Mouse (Mus musculus): ENCODE data around the gene Prdm2.
A peak's percentile ranks its signal among the peaks of the same experiment; 100 is the strongest.

Gene Prdm2

GRCm38 (mm10) chr4:143212341-143213174 lies at the start of gene Prdm2:
Gene Prdm2 (minus strand): TSS chr4:143212995.
- DNase-seq (ENCODE audit: low spot score): peak; percentile 81

DNA sequence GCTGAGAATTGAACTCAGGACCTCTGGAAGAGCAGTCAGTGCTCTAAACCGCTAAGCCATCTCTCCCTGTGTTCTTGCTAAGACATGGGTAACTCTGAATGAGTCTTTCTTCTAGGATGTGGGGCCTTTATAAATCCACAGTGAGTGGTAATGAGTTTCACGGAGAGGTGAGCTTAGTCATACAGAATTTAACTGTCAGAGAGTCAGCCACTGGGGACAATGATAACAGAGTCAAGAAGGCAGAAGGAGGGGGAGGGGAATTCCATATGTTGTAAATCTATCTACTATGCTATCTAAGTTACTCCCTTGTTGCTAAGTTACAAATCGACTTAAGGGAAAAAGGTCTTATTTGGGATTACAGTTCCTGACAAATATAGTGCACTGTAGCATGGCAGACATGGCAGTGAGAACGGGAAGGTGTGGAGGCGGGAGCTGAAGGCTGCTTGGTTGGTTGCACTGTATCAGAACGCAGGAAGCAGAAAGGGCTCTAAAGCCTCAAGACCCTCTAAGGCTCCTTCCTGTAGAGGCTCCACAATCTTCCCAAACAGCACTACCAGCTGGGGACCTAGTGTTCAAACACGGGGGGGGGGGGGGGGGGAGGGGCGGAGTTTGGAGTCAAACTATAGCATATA lies 47.0 kb upstream of the Prdm2 start:
- no peak for DNase-seq (ENCODE audit: low spot score)

GRCm38 (mm10) chr4:143258517-143258916 lies 45.7 kb upstream of the Prdm2 start:
- DNase-seq (ENCODE audit: low spot score): peak; percentile 72

DNA sequence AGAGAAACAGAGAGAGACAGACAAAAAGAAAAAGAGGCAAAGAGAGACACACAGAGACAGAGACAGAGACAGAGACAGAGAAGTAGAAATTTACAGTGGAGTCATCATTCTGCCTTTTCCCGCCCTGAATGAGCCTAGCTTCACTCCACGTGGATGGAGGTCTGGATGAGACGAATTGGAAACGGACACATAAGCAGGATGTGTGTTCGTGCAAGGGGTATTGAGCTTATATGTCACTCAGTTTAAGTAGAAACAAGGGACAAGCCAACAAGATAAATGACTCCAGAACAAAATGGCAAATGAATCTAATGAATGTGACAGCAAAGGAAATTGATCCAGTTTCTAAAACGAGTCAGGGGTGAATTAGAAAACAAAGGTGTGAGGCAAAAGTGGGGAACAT lies 45.2 kb upstream of the Prdm2 start:
- DNase-seq (ENCODE audit: low spot score): no peak

DNA sequence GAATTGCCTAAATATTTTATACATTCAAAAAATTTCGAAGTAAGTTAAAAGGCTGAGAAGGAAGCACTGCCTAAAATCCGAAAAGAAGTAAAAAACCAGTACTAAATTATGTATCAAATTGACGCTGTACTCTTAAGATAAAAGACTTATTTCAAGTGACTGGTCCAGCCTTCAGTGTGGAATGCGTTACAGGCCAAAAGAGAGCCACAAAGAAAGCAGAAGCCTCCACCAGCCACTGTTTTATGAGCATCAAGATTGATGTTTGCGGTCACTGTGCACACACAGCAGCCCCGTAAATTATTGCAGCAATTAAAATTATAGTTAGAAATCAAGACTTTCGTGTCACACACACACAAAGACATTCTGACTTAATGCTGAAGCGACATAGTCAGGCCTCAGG lies 42.7 kb upstream of the Prdm2 start:
- no peak for DNase-seq (ENCODE audit: low spot score)

GRCm38 (mm10) chr4:143253356-143253755 lies 40.6 kb upstream of the Prdm2 start:
- DNase-seq (ENCODE audit: low spot score): no peak

GRCm38 (mm10) chr4:143248050-143248449 lies 35.3 kb upstream of the Prdm2 start:
- DNase-seq (ENCODE audit: low spot score): no peak

DNA sequence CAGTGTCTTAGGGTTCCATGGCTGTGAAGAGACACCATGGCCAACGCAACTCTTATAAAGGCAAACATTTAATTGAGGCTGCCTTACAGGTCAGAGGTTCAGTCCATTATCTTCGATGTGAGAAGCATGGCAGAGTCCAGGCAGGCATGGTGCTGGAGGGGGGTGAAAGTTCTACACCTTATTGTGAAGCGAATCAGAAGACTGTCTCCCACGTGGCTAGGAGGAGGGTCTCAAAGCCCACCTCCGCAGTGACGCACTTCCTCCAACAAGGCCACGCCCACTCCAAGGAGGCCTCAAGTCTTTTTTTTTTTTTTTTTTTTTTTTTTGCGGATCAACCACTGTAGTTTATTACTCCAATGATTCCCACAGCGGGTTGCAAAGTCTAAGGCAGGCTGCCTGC lies 28.5 kb upstream of the Prdm2 start:
- no peak for DNase-seq (ENCODE audit: low spot score)

DNA sequence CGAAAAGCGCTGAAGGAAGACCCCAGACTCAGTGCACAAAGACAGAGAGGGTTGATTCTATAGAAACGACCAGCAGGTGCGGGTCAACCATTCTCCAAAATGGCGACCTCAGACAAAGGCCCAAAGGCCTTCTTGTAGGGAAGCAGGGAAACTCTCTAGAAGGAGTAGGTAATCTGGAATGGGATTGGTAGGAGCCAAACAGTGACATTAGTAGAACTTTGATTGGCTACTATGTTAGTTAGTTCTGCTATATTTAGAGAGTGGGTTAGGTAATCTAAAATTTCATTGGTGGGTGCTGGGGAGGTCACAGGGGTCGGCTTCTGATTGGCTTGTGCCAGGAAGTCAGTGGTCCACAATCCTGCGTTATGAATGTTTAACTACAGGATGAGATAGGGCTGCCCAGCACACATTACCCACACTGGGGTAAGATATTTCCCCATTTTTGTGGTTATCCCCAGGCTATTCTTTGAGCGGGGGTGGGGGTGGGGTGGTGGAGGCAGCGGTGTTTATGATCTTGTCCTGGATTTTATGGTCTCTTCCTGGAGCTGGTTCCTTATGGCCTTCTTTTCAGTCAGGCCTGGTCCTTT lies 26.9 kb upstream of the Prdm2 start:
- no peak for DNase-seq (ENCODE audit: low spot score)

- DNase-seq (ENCODE audit: low spot score): no peak
Observed at GRCm38 (mm10) chr4:143239117-143239516, 26.3 kb upstream of the Prdm2 start.

GRCm38 (mm10) chr4:143238241-143239031 lies 25.6 kb upstream of the Prdm2 start:
- DNase-seq (ENCODE audit: low spot score): peak; percentile 62

DNA sequence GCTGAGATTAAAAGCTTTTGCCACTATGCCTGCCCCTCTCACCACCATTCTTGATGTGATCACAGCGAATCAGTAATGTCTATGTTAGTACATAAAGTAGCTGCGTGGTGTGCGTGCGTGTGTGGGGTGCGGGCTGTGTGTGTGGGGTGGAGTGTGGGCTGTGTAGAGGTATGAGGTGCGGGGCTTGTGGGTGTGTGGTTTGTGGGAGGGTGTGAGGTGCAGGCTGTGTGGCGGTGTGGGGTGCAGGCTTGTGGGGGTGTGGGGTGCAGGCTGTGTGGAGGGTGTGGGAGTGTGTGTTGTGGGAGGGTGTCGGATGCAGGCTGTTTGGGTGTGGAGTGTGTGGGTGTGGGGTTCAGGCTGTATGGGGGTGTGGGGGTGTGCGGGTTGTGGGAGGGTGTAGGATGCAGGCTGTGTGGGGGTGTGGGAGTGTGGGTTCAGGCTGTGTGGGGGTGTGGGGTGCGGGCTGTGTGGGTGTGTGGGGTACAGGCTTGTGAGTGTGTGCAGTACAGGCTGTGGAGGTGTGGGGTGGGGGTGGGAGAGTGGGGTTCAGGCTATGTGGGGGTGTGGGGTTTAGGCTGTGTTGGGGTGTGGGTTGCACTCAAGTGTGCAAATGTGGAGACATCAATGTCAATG lies 19.1 kb upstream of the Prdm2 start:
- DNase-seq (ENCODE audit: low spot score): no peak

DNA sequence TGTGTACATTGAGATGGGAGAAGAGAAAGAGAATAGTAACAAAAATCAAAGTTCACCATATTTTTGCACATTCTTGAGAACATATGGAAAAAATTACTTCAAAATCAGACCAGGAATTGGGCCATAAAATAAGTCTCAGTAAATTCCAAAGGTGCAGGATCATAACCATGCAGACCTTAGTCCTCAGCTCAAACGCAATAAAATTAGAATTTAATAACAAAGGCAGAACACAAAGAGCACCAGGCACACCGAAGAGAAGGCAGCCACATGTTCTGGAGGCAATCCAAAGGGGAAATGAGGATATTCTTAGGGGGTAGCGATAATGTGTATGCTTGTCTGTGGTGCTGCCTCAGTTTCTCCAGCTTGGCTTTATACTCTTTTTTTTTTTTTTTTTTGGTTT lies 18.3 kb upstream of the Prdm2 start:
- no peak for DNase-seq (ENCODE audit: low spot score)

GRCm38 (mm10) chr4:143227976-143228375 lies 15.2 kb upstream of the Prdm2 start:
- no peak for DNase-seq (ENCODE audit: low spot score)

DNA sequence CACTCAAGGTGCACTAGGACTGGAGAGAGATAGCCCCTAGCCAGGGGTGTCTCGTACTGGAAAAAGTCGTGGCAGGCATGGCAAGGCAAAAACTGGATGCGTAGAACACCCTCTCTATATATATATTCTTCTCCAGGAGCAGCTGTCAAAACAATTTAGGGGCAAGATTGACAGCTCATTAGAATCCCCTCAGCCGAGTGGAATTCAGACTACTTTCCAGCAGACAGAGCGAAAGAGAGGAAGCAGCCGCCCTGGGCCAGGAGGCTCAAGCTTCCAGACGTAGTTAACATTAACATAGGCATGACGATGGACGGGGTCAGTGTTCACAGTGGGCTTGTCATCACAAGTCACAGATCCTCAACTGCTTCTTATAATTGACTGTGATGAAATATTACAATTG lies 13.1 kb upstream of the Prdm2 start:
- DNase-seq (ENCODE audit: low spot score): no peak

- DNase-seq (ENCODE audit: low spot score): no peak
Observed at GRCm38 (mm10) chr4:143219316-143219751, 6.5 kb upstream of the Prdm2 start.

- no peak for DNase-seq (ENCODE audit: low spot score)
Observed at GRCm38 (mm10) chr4:143218858-143219257, 6.1 kb upstream of the Prdm2 start.

DNA sequence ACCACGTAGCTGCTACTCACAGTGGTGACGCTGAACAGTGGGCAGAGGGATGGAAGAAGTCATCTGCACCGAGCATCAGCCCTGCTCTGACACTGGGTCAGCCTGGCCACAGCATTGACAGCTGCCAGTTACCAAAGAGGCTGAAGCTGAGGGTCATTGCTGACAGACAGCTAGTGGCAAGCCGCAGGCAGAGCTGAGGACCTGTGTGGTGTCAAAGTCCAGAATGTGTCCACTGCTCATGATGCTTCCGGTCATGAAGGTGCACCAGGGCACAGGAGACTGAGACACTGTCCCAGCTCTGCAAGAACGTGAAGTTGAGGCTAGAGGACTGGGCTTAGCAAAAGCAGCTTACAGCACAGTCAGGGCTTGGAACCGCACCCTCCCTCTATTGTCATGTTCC lies 4.4 kb upstream of the Prdm2 start:
- DNase-seq (ENCODE audit: low spot score): peak; percentile 46

- DNase-seq (ENCODE audit: low spot score): no peak
Observed at GRCm38 (mm10) chr4:143214221-143214797, 1.5 kb upstream of the Prdm2 start.

DNA sequence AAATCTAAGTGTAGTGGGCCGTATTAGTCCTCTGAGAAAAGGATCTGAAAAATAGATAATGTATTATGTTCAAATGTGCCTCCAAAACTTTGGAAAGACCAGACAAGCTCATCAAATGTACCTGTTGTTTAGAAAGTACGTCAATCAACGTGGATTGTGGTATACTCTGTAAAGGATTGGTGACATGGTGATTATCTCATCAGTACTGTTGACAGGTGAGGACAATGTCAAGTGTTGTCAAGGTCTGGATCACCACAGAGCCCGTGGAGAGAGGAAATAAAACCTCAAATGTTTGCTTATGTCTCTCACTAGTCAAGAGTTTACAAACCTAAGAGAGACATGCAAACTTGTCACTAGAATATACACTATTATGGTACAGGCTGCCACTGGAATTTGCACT lies 776 bp upstream of the Prdm2 start:
- DNase-seq (ENCODE audit: low spot score): no peak

GRCm38 (mm10) chr4:143213175-143213479 lies 332 bp upstream of the Prdm2 start:
- DNase-seq (ENCODE audit: low spot score): no peak

Data from yolk sac, embryonic 10.5 days (tissue).